Mouse (Mus musculus) stomach, postnatal 0 days (tissue): ENCODE data around the gene Kctd21. TPM values are rescaled to one million over a fixed set of nuclear protein-coding genes. Genes with fewer than 3 reads are reported as not detected.
A peak's percentile ranks its signal among the peaks of the same experiment; 100 is the strongest.

ENCODE experiments used
- ATAC-seq: fragments of 200-750 bp; cut with Nextera tagmentation; 2 replicates; pipeline ENCODE4 v1.8.0; 2017; ENCODE audit not compliant: low FRiP score, low TSS enrichment
- DNase-seq: peaks from one replicate; pipeline ENCODE4 v3.0.0-alpha.2; 2016; ENCODE audit warnings: low spot score
- H3K27ac ChIP-seq: fragments of 300-500 bp; sonication (generic); replicated peaks from 2 replicates; pipeline ENCODE4 v1.5.1; 2014; ENCODE audit warnings: mild to moderate bottlenecking, control low read depth
- H3K27me3 ChIP-seq: fragments of 300-500 bp; sonication (generic); 2 replicates; pipeline ENCODE4 v1.6.1; 2014; ENCODE audit warnings: low read length; ENCODE audit not compliant: control insufficient read depth, insufficient read depth
- H3K36me3 ChIP-seq: fragments of 300-500 bp; sonication (generic); 2 replicates; pipeline ENCODE4 v1.6.1; 2014; ENCODE audit warnings: low read length, mixed read lengths; ENCODE audit not compliant: control insufficient read depth, insufficient read depth
- H3K4me1 ChIP-seq: fragments of 300-500 bp; sonication (generic); replicated peaks from 2 replicates; pipeline ENCODE4 v1.6.1; 2014; ENCODE audit warnings: antibody characterized with exemption; ENCODE audit not compliant: control insufficient read depth, insufficient read depth
- H3K4me2 ChIP-seq: fragments of 300-500 bp; sonication (generic); replicated peaks from 2 replicates; pipeline ENCODE4 v1.6.1; 2014; ENCODE audit warnings: low read depth, mild to moderate bottlenecking, control low read depth, moderate library complexity
- H3K4me3 ChIP-seq: fragments of 300-500 bp; sonication (generic); 2 replicates; pipeline ENCODE4 v1.5.1; 2014; ENCODE audit warnings: low read depth, low read length, control low read depth
- H3K9ac ChIP-seq: fragments of 300-500 bp; sonication (generic); 2 replicates; pipeline ENCODE4 v1.6.1; 2014; ENCODE audit warnings: mild to moderate bottlenecking, low read length, control low read depth, mixed read lengths
- H3K9me3 ChIP-seq: fragments of 300-500 bp; sonication (generic); 2 replicates; pipeline ENCODE4 v1.6.1; 2016; ENCODE audit warnings: low read length; ENCODE audit not compliant: control insufficient read depth
- CTCF ChIP-seq: IDR thresholded peaks from 2 replicates; pipeline ENCODE4 v1.5.1; 2016; ENCODE audit warnings: antibody characterized with exemption, low read depth, mild to moderate bottlenecking, moderate library complexity
- EP300 ChIP-seq: optimal IDR thresholded peaks from 2 replicates; pipeline ENCODE3; 2016; ENCODE audit warnings: antibody characterized with exemption
- WGBS: fragments of 180-500 bp; shearing (Covaris S2); extraction: QIAGEN DNeasy Blood & Tissue Kit; methylation state at CpG from one replicate; pipeline ENCODE4 v1.1.7; 2014; 5-methylcytosine and 5-hydroxymethylcytosine counted together
- polyA plus RNA-seq: library from polyadenylated mRNA; unstranded; fragments of >200 nt; fragmentation: Nextera tagmentation; extraction: Ambion mirVana; gene quantifications from 2 replicates; pipeline ENCODE4 v1.2.1, GENCODE M21; 2015

Kctd21 gene
- polyA plus RNA-seq, 1 experiment from 2014 or later: 2.0 TPM

DNA sequence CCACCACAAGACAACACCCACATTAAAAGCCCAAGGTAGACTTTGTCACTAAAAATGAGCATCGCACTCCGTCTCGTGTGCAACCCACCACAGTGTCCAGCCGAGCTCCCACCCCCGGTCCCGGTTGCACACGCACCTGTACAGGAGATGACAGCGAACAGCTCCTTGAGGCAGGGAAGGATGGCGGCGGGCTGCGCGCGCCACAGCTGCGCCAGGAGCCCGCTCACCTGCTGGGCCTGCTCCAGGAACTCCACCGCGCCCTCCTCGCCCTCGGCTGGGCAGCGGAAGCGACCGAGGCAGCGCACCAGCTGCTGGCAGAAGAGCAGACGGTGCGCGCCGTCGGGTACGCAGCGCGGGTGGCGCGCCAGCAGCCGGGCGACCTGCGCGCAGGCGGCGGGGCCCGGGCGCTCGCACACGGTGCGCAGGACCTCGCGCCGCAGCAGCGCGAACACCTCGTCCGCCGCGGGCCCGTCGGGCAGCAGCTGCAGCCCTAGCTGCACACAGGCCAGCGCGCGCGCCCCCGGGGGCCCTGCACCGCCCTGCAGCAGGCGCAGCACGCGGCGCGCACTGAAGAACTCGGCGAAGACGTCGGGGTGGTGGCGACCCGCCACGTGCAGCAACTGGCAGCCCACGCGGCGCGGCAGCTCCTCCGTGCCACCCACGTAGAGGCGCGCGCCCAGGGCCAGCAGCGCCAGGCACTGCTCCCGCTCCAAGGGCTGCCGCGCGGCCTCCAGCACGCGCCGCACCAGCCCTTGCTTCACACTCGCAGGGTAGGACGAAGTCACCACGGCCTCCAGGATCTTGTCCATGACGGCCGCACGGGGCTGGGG lies 6.8 kb upstream of the Kctd21 start:
- ATAC-seq: peak; percentile 14; the same call in 1 of the 2 replicates
- Histone ChIP-seq H3K9ac (peak overlapping the region; percentile 8; the same call in 1 of the 2 replicates), H3K4me3 (peak overlapping the region; percentile 25), H3K36me3 (no peaks in the 10 kb centered on the region), H3K27ac (no peak overlapping the region), H3K4me2 (peak overlapping the region; percentile 47), H3K9me3 (no peaks in the 10 kb centered on the region), H3K4me1 (no peaks in the 10 kb centered on the region), H3K27me3 (peaks cover 4% of the 10 kb centered on the region; the same call in 1 of the 2 replicates)
- no peak for TF ChIP-seq EP300
- no peak for TF ChIP-seq CTCF
- DNase-seq: peak; percentile 39
- WGBS: 20% methylated on average over 73 of the region's 96 CpGs

DNA sequence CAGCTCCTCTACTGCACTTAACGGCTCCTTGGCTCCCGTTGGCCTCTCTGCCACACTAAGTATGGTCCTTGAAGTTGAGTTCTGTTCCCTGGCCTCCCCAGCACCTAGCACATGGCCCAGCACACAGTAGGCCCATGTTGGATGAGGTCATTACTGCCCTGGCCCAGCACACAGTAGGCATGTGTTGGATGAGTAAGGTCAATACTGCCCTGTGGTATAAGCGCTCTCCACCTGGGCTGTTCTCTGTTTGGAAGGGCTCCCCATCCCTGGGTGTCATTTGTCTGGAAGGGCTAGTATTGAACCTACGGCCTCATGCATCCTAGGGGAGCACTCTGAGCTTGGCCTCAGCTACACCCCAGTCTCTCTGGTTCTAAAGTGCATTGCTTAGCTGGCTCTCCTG lies 4.8 kb upstream of the Kctd21 start:
- no peak for DNase-seq
- Histone ChIP-seq H3K36me3 (no peaks in the 10 kb centered on the region), H3K4me1 (0 out of 2 replicates have a peak, but pooled peaks cover 3% of the 10 kb centered on the region), H3K9ac (no peak overlapping the region), H3K4me2 (no peak overlapping the region), H3K27ac (no peak overlapping the region), H3K9me3 (no peaks in the 10 kb centered on the region), H3K4me3 (no peak overlapping the region), H3K27me3 (peaks cover 4% of the 10 kb centered on the region; the same call in 1 of the 2 replicates)
- TF ChIP-seq CTCF (no peak), EP300 (no peak)
- no peak for ATAC-seq
- 89% methylated on average over 4 of the region's 4 CpGs for WGBS

DNA sequence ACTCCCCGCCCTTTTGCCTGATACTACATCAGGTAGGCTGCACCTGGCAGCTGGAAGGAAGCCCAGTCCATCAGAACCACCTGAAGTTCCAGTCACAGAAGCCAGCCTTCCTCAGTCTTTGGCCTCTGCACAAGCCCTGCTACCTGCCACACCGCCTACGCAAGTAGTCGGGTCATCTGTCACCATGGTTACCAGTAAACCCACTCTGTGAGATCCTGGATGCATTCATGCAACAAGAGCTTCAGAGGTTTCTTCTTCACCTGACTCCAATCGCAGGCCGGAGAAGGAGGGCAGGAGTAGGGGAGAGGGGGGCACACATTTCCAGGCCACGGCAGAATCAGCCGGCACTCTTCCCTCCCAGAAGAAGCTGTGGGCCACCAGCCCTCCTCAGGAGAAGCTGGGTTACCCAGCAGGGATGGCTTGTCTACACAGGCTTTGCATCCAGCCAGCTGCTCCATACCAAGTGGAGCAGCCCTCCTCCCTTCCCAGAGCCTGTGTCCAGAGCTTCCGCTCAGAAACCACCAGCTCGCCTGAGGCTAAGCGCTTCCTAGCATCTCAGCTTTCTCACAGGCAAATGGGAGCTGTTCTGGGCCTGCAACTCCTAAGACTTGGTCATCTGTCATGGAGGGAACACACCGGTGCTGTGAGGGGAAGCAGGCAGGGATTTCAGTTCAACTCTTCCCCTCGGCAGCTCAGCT lies 3.1 kb upstream of the Kctd21 start:
- H3K27me3 ChIP-seq: peaks cover 4% of the 10 kb centered on the region; the same call in 1 of the 2 replicates
- H3K27ac ChIP-seq: no peak overlapping the region
- H3K4me3 ChIP-seq: no peak overlapping the region
- ATAC-seq (no peak), DNase-seq (peak; percentile 31)
- no peaks in the 10 kb centered on the region for H3K9me3 ChIP-seq
- H3K36me3 ChIP-seq: no peaks in the 10 kb centered on the region
- TF ChIP-seq CTCF (no peak), EP300 (no peak)
- no peak overlapping the region for H3K4me2 ChIP-seq
- H3K9ac ChIP-seq: no peak overlapping the region
- H3K4me1 ChIP-seq: 0 out of 2 replicates have a peak, but pooled peaks cover 3% of the 10 kb centered on the region
- 65% methylated on average over 13 of the region's 13 CpGs for WGBS

DNA sequence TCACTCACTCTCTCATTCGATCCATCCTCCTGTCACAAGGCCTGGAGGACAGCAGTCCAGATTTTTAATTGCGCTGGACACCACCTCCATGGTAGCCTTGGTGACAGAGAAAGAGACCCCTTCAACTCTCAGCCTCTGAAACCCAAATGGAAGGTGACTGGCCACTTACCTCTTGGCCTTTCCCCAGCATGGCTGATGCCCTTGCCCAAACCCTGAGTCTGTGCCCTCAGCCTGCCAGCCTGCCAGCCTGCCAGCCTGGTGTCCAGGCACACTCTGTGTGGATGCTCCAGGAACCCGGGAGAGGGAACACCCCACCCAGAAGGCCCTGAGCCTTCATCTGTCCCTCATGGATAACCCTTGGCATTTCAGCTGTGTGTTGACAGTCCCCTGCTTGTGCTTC lies 2.5 kb upstream of the Kctd21 start:
- H3K27ac ChIP-seq: no peak overlapping the region
- H3K36me3 ChIP-seq: no peaks in the 10 kb centered on the region
- H3K4me2 ChIP-seq: no peak overlapping the region
- H3K4me1 ChIP-seq: 0 out of 2 replicates have a peak, but pooled peaks cover 3% of the 10 kb centered on the region
- H3K9ac ChIP-seq: no peak overlapping the region
- 77% methylated on average over 3 of the region's 3 CpGs for WGBS
- no peak overlapping the region for H3K4me3 ChIP-seq
- DNase-seq (no peak), ATAC-seq (no peak)
- H3K27me3 ChIP-seq: peaks cover 4% of the 10 kb centered on the region; the same call in 1 of the 2 replicates
- TF ChIP-seq CTCF (no peak), EP300 (no peak)
- H3K9me3 ChIP-seq: no peaks in the 10 kb centered on the region

DNA sequence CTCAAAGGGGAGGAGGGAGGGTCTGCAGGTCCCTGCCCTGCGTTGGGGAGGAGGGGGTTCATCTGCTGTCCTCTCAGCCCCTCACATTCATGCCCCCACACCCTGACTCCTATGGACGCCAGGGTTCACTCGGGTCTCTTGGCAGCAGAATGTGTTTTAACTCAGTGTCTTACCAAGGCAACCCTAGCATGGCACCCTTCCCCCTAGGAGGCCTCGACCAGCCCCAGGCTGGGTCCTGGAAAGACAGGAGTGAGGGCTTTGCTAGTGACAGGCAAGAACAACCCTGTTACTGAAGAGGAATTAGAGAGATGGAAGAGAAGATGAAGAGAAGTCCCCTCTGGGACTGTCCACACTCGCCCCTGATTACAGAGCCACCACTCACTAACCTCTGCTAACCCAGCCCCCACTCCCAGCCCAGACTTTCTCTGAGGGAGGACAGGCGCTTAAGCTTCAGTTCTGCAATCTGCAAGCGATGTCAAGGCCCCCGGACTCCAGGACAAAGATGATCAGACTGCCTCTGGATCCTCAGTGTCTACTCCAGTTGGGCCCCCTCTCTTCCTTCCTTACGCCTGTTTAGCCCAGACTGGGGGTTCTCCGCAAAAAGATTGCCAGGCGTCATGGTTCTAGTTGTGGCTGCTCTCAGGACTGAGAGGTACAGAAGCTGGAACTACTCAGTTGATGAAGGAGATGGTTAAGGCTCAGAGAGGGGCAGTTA lies 1.0 kb upstream of the Kctd21 start:
- H3K27ac ChIP-seq: no peak overlapping the region
- no peak for TF ChIP-seq EP300
- no peak for TF ChIP-seq CTCF
- H3K36me3 ChIP-seq: no peaks in the 10 kb centered on the region
- ATAC-seq (no peak), DNase-seq (no peak)
- no peaks in the 10 kb centered on the region for H3K27me3 ChIP-seq
- 0 out of 2 replicates have a peak, but pooled peaks cover 3% of the 10 kb centered on the region for H3K4me1 ChIP-seq
- H3K9me3 ChIP-seq: no peaks in the 10 kb centered on the region
- 59% methylated on average over 11 of the region's 11 CpGs for WGBS
- peak overlapping the region; percentile 69 for H3K4me2 ChIP-seq
- H3K4me3 ChIP-seq: peak overlapping the region; percentile 83
- H3K9ac ChIP-seq: peak overlapping the region; percentile 66; the same call in 1 of the 2 replicates
